Mouse (Mus musculus): ENCODE results near the gene Akr1b8.

- no peak for TF ChIP-seq CTCF (IDR thresholded peaks at IDR 0.05; ENCODE audit: extremely low read depth, insufficient read depth, low read length)
- no peak for TF ChIP-seq POLR2A (IDR thresholded peaks at IDR 0.05; ENCODE audit: extremely low read depth, insufficient read depth, low read length)
Measured at GRCm38 (mm10) chr6:34400696-34401095, 46.8 kb downstream of the Akr1b8 start.
